Mouse (Mus musculus): ENCODE results near the gene Eif4b.

Gene Eif4b

GRCm38 (mm10) chr15:102073559-102074069, at the start of gene Eif4b:
TSS of gene Eif4b (plus strand) at chr15:102073773.
- DNase-seq (ENCODE audit: low read depth, low spot score): peak; percentile 97

DNA sequence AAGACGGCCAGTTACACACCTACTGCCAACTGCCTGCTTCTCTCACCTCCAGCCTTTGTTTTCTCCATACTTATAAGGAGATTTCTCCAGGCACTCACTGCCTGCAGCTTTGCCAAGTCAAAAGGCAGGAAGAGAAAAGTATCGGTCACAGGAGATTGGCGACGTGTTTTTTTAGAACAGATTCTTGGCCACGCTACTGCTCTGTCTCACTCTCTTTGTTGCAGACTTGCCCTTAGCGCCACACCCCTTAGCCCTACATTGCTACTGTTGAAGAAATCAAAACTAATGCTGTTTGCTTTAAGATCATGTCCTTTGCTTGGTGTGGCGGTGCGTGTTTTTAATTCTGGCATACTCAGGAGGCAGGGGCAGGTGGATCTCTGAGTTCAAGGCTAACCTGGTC, 49.7 kb upstream of the Eif4b start:
- no peak for DNase-seq (ENCODE audit: low read depth, low spot score)

GRCm38 (mm10) chr15:102025136-102025872, 48.3 kb upstream of the Eif4b start:
- DNase-seq (ENCODE audit: low read depth, low spot score): no peak

- no peak for DNase-seq (ENCODE audit: low read depth, low spot score)
Observed at GRCm38 (mm10) chr15:102026430-102026829, 47.1 kb upstream of the Eif4b start.

GRCm38 (mm10) chr15:102028040-102028439, 45.5 kb upstream of the Eif4b start, which contains the start of gene Krt18:
TSS of gene Krt18 (plus strand) at chr15:102028180.
- DNase-seq (ENCODE audit: low read depth, low spot score): no peak

GRCm38 (mm10) chr15:102034121-102035053, 39.2 kb upstream of the Eif4b start:
- no peak for DNase-seq (ENCODE audit: low read depth, low spot score)

GRCm38 (mm10) chr15:102040277-102040676, 33.3 kb upstream of the Eif4b start:
- no peak for DNase-seq (ENCODE audit: low read depth, low spot score)

GRCm38 (mm10) chr15:102041951-102042350, 31.6 kb upstream of the Eif4b start:
- DNase-seq (ENCODE audit: low read depth, low spot score): no peak

DNA sequence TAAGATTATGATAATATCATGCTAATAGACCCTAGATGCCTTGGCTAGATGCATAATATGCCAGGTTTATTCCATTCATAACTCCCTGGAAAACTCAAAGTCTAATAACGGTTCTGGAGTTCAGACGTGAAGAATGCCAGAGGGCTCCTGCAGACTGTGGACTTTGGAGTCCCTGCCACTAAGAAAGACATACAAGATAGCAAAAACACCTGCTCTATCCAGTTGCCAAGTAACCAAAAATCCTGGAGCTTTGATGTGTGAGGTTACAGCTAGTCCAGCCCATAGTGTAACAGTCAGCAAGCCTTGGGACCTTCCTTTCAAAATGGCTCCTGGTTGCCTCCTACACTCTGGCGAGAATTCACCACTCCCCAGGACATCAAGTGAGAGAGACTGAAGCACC, 28.8 kb upstream of the Eif4b start:
- DNase-seq (ENCODE audit: low read depth, low spot score): no peak

GRCm38 (mm10) chr15:102045691-102046090, 27.9 kb upstream of the Eif4b start:
- no peak for DNase-seq (ENCODE audit: low read depth, low spot score)

DNA sequence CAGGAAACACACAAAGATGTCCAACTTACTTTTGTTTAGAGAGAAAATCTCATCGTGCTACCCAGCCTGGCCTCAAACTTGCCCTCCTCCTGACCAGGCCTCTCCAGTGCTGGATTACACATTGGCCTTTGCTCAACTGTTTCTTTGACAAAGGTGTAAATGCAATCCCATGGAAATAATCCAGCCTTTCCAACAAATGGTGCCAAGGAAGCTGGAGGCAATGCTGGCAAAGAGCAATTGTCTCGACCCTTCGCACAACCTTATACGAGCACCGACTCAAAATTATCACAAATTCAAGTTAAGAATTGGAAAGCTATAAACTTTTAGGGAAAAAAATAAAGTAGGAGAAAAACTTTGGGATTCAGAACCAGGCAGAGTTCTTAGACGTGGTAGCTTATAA, 25.6 kb upstream of the Eif4b start:
- DNase-seq (ENCODE audit: low read depth, low spot score): no peak

- no peak for DNase-seq (ENCODE audit: low read depth, low spot score)
Observed at GRCm38 (mm10) chr15:102049871-102050270, 23.7 kb upstream of the Eif4b start.

DNA sequence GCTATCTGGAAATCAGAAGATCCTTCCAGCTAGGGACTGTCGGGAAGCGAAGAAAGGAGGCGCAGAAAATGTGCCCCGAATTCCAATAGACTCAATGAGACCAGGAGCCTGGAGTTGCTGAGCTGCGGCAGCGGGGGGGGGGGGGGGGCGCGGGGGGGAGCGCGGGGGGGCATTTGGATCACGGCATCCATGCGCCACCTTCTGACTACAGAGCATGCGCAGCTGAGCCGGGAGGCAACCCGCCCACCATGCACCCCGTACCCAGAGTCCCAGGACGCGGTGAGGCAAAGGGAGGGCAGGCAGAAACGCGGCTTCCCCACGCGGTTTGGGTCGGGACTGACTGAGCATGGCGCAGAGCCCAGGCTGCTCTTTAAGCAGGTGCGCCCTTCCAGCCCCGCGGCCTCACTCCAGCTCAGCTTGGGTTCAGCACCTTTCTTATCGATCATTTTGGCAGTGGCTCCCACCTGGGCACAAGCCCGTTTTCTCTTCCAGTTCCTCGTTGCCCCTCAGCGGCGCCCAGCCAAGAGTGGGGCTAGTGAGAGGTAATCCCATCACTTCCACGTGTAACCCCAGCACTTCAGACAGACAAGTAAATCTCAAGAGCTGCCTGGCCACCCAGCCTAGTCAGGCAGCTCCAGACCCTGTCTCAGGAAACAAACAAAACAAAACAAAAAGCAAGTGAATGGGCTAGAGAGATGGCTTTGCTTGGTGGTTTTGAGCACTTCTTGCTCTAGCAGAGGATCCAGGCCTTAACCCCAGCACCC, 21.5 kb upstream of the Eif4b start:
- no peak for DNase-seq (ENCODE audit: low read depth, low spot score)

GRCm38 (mm10) chr15:102056495-102057174, 16.9 kb upstream of the Eif4b start:
- DNase-seq (ENCODE audit: low read depth, low spot score): no peak

GRCm38 (mm10) chr15:102065661-102066325, 7.8 kb upstream of the Eif4b start:
- peak; percentile 62 for DNase-seq (ENCODE audit: low read depth, low spot score)

DNA sequence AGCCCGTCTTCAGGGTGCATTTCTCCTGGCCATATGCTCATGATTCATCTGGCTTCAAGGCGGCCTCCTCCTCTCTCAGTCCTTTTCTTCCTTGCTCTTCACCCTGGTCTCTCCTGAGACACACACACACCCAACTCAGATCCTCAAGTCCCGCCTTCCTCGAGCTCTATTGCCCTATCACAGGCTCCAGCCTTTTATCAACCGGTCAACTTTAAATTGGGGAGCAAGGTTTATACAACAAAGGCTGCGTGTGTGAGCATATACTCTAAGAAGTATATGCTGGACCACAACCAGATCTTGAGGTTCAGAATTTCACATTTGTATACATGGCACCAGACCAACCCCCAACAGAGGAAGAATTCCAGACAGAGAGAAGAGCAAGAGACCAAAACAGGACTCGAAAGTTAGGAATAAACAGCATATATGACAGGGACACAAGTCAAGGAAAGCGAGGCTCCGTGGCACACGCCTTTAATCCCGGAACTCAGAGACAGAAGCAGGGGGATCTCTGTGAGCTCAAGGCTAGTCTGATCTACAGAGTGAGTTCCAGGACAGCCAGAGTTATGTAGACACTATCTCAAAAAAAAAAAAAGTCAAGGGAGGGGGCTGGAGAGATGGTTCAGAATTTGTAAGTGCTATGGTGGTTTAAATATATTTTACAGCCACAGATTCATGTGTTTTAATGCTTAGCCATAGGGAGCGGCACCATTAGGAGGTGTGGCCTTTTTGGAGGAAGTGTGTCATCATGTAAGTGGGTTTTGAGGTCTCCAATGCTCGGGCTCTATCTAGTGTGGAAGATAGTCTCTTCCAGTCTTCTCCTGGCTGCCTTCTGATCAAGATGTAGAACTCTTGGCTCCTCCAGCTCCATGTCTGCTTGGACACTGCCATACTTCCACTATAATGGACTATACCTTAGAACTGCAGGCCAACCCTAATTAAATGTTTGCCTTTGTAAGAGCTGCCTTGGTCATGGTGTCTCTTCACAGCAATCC, 2.8 kb upstream of the Eif4b start:
- DNase-seq (ENCODE audit: low read depth, low spot score): no peak

DNA sequence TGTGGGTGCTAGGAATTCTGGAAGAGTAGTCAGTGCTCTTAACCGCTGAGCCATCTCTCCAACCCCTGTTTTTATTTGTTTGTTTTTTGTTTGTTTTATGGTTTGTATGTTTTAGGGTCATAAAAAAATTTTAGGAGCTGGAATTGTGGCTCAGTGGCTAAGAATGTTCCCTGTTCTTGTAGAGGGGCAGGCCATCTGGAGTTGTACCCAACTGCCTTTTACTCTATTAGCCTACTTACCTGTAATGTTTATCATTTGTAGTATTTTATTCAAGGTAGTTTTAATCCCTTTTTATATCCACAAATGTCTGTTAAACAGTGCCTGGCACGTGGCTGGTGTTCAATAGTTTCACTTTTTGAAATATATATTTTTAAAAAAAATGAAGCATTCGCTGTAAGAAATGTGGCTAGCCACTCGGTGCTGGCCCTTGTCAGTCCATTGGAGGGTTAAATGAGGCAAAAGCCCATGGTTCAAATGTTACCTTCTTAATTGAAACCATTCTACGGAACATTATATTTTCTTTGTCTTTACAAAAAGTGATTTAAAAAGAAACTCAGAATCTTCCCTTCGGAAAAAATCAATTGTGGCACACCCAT, 512 bp upstream of the Eif4b start:
- no peak for DNase-seq (ENCODE audit: low read depth, low spot score)

GRCm38 (mm10) chr15:102074070-102074731, 628 bp downstream of the Eif4b start:
- peak; percentile 35 for DNase-seq (ENCODE audit: low read depth, low spot score)
